In genomic region chr4:133412575-133413540, GRCm38 (mm10) we compare ENCODE assay signal across 16 mouse cellular contexts. TPM values are rescaled to one million over a fixed set of nuclear protein-coding genes. Genes with fewer than 3 reads are reported as not detected.
DNase-seq lines count a peak whose midpoint lies in the region; ATAC-seq and TF ChIP-seq lines count a peak whose summit lies in the region.
"Had no signal": no experiment of that assay in that cellular context is flagged by ENCODE, and none has a peak within 500 bp of the region (broad histone marks: within the 10 kb centered on the region; RNA-seq: fewer than 3 reads in every experiment).

No protein-coding gene starts in this region.

- no peak for TF ChIP-seq CTCF in gastrocnemius, adult 2 months (IDR thresholded peaks at IDR 0.05)
- no peak for TF ChIP-seq CTCF in bone marrow, adult 2 months (IDR thresholded peaks at IDR 0.05; ENCODE audit: control insufficient read depth, insufficient read depth, low read length)

- no peak overlapping the region for H3K4me2 ChIP-seq in forebrain, embryonic 12.5 days

- H3K9ac ChIP-seq in forebrain, embryonic 12.5 days, result no peak overlapping the region

- no peak for TF ChIP-seq POLR2A in bone marrow, adult 2 months (IDR thresholded peaks at IDR 0.05; ENCODE audit: borderline replicate concordance, control insufficient read depth, low read depth, low read length)

- H3K36me3 ChIP-seq in megakaryocyte, embryonic 14.5 days (replicated peaks; ENCODE audit: low read length), result peaks cover 95% of the 10 kb centered on the region
- H3K36me3 ChIP-seq in forebrain, embryonic 12.5 days (replicated peaks), result peaks cover 15% of the 10 kb centered on the region

- no peaks in the 10 kb centered on the region for H3K9me3 ChIP-seq in megakaryocyte, embryonic 14.5 days
- H3K9me3 ChIP-seq in forebrain, embryonic 12.5 days, result no peaks in the 10 kb centered on the region

- H3K27ac ChIP-seq in gastrocnemius, adult 2 months, result no peak overlapping the region
- H3K27ac ChIP-seq in bone marrow, adult 2 months (ENCODE audit: control insufficient read depth, insufficient read depth, low read depth, low read length, poor library complexity), result peak overlapping the region; percentile 2; the same call in 1 of the 2 replicates
- H3K27ac ChIP-seq in forebrain, embryonic 12.5 days, result no peak overlapping the region

- H3K4me1 ChIP-seq in bone marrow, adult 2 months (ENCODE audit: control insufficient read depth, insufficient read depth, low read length), result peaks cover 9% of the 10 kb centered on the region
- peaks cover 82% of the 10 kb centered on the region for H3K4me1 ChIP-seq in megakaryocyte, embryonic 14.5 days
- peaks cover 2% of the 10 kb centered on the region; the same call in 1 of the 2 replicates for H3K4me1 ChIP-seq in forebrain, embryonic 12.5 days

- no peak overlapping the region for H3K4me3 ChIP-seq in gastrocnemius, adult 2 months
- no peak overlapping the region for H3K4me3 ChIP-seq in bone marrow, adult 2 months (replicated peaks; ENCODE audit: control insufficient read depth, low read depth, low read length)
- H3K4me3 ChIP-seq in megakaryocyte, embryonic 14.5 days (replicated peaks), result peak overlapping the region; percentile 84
- no peak overlapping the region for H3K4me3 ChIP-seq in forebrain, embryonic 12.5 days (replicated peaks)
- H3K4me3 ChIP-seq: erythroblast, embryonic 14.5 days had no signal

- intact Hi-C loops in gastrocnemius, adult 2 months (cut with DNase I), result no loop called here

- 22% methylated on average over 16 of the region's 16 CpGs for WGBS in bone marrow, adult 2 months
- WGBS in forebrain, embryonic 12.5 days, result 90% methylated on average over 16 of the region's 16 CpGs

- ATAC-seq in forebrain, embryonic 12.5 days (ENCODE audit: low FRiP score), result no peak
- ATAC-seq: hindbrain, embryonic 16.5 days had no signal

- peak; percentile 6 for DNase-seq in gastrocnemius, adult 2 months
- DNase-seq in gastrocnemius, postnatal 10 days, result no peak
- DNase-seq in liver, result peak; percentile 75
- DNase-seq in cerebellum, adult 8-10 months, result no peak
- no peak for DNase-seq in left cerebral cortex, adult 11 months (ENCODE audit: low spot score)
- DNase-seq: adrenal gland, postnatal 25 days; cerebellum, adult 11-12 months; kidney, adult 9 months; lung, adult 2 months; right cerebral cortex, adult 18-20 months; thymus, adult 18-20 months had no signal

- no peaks in the 10 kb centered on the region for H3K27me3 ChIP-seq in megakaryocyte, embryonic 14.5 days (replicated peaks)
- H3K27me3 ChIP-seq in forebrain, embryonic 12.5 days, result no peaks in the 10 kb centered on the region

RNA-seq across cellular contexts. Expression of gene Slc9a1, which starts 43.4 kb away (rescaled TPM):
- total RNA-seq in gastrocnemius, adult 2 months (2021), result 10 to 100 TPM in 1 of 2 experiments, 1 to 10 TPM in 1; 8.1 to 11.7 TPM
- 10 to 100 TPM; 17.0 to 22.7 TPM for total RNA-seq in gastrocnemius, postnatal 10 days (2021)
- polyA plus RNA-seq in bone marrow, adult 2 months (2011; ENCODE audit: insufficient read depth, insufficient read length, low replicate concordance, missing spikeins), result 16.6 and 31.3 TPM in 2 replicates
- polyA plus RNA-seq in megakaryocyte, embryonic 14.5 days (2012; ENCODE audit: insufficient read depth, low replicate concordance), result 50.9 and 56.9 TPM in 2 replicates
- 7.2 and 8.3 TPM in 2 replicates for polyA plus RNA-seq in forebrain, embryonic 12.5 days (2016; fragmentation: Nextera tagmentation; extraction: Ambion mirVana)

RNA-seq across cellular contexts. Expression of gene Wdtc1, which starts 59.6 kb away (rescaled TPM):
- 10 to 100 TPM; 86.7 to 93.4 TPM for total RNA-seq in gastrocnemius, adult 2 months (2021)
- 10 to 100 TPM; 48.9 to 49.0 TPM for total RNA-seq in gastrocnemius, postnatal 10 days (2021)
- polyA plus RNA-seq in bone marrow, adult 2 months (2011; ENCODE audit: insufficient read depth, insufficient read length, low replicate concordance, missing spikeins), result 9.5 and 14.6 TPM in 2 replicates
- 85.7 and 118 TPM in 2 replicates for polyA plus RNA-seq in megakaryocyte, embryonic 14.5 days (2012; ENCODE audit: insufficient read depth, low replicate concordance)
- polyA plus RNA-seq in forebrain, embryonic 12.5 days (2016; fragmentation: Nextera tagmentation; extraction: Ambion mirVana), result 21.1 and 22.9 TPM in 2 replicates

Comparison
In these comparisons a context has a peak if more than half of its experiments do, and no peak if none do; other contexts are left out.
1. DNase-seq: peak in gastrocnemius, adult 2 months (single experiment) and liver (single experiment); none in gastrocnemius, postnatal 10 days (single experiment), cerebellum, adult 8-10 months (single experiment) and left cerebral cortex, adult 11 months (single experiment).